Mouse (Mus musculus): ENCODE measurements at regions not wholly inside any gene's neighbourhood (a gene's known extent, or its start where the extent isn't known, plus 50 kb on each side); places are given as distances from the start of the nearest gene placed in this dataset.

GRCm38 (mm10) chrX:12219474-12219873 is 59.3 kb upstream of the Bcor start:
- DNase-seq = no peak

GRCm38 (mm10) chrX:12224314-12224713 is 64.2 kb upstream of the Bcor start:
- no peak for DNase-seq

DNA sequence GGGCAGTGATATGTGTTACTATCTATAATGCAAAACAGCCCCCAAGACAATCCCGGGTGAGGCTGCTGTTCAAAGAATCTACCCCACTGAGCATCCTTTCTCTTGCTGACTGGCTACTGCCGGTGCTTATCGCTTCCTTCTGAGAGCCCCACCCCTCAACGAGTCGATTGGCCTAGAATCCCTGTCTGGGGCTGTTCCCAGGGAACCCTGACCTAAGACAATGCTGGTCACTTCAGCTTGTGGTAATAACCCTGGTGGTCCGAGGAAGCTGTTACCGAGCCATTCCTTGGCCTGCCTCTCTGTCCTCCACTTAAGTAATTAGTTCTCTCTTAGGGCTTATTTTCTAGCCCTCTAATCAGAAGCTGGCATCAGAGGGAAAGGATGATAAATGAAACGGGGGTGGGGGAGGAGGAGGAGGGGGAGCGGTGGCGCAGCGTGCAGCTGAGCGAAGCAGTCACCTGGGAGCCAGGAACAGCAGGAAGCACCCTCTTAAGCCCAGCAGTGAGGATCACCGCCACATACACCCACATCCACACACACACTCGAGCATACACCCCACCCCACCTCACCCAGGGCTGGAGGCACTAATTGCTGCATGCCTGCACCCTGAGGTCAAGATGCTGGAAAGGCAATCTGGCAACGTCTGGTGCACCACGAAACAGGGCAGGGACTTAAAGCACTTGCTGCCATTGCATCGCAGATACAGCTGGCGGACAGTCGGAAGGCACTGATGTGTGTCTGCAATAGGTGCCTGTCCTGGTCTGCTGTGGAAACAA is 65.1 kb upstream of the Bcor start:
- no peak for DNase-seq

- no peak for DNase-seq
Measured at GRCm38 (mm10) chrX:12225892-12226206, 65.7 kb upstream of the Bcor start.

GRCm38 (mm10) chrX:12240505-12241011 is 80.4 kb upstream of the Bcor start:
- DNase-seq = peak; percentile 38 to 47

GRCm38 (mm10) chrX:12241751-12242150 is 81.6 kb upstream of the Bcor start:
- no peak for DNase-seq

DNA sequence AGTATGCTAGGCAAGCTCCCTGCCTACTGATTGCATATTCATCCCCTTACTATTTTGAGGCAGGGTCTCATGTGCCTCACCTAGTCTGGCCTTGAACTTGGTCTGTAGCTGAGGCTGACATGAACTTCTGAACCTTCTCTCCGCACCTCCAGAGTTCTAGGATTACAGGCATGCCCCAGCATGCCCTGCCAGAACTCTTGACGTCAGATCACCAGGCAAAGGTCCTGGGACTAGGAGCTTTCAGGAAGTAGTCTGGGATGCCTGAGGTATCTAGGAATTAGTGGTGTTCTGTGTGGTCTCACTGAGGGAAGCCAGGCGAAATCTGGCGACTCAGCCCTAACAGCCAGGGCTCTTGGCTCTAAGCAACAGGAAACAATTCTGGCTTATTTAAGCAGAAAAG is 88.9 kb upstream of the Bcor start:
- peak in 1 of 2 experiments; percentile 7 for DNase-seq

DNA sequence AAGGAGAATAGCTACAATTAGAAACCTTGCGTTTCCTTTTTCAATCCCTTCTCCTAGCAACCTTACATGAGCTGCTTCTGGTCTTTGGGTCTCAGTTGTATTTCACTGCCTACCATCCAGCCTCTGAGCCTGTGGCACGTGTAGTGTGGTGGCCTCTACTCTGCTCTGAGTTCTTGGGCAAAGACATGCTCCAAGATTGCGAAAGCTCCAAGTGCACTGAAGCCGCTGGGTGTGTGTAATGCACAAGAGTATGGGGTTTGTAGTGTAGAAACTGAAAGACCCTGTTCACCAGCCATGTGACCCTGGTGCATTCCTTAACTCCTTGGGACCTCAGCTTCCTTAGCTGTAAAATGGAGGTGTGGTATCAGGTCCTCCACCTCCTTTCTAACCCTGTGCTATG is 89.8 kb upstream of the Bcor start:
- DNase-seq = no peak

DNA sequence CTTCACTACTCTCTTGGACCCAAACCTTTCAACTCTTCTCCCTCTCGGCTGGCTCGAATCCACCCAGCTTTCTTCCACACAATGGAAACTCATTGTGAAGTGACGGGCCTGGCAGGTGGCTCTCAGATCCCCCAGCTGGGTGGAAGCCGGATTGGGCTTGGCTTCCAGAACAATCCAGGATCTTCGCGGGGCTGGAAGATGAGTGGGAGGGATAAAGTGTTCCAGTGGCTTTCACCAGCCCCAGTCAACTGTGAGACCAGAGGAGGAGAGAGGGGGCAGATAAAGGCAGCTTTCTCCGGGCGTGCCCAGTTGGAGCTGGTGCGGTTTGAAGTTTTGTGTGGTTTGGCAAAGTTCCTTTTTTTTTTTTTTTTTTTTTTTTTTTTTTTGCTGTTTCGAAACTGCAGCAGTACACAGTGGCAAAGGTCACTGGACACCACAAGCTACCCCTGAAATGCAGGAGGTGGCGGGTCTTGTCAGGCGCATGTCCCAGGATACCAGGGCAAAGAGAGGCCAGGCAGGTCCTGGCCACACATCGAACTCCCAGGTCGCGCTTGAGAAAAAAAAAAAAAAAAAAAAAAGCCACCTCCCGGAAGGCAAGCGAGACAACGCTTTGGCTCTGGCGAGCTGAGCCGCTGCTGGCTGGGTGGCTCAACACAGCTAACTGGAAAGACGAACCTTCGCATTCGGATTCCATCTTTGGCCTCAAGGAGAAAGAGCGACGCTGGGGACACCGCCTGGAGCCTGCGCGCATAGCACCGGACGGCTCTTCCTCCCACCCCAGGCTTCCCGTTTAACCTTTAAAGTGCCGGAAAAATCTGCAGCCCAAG is 91.9 kb upstream of the Bcor start:
- peak; percentile 59 to 73 for DNase-seq

GRCm38 (mm10) chrX:12252680-12253021 is 92.5 kb upstream of the Bcor start:
- no peak for DNase-seq

GRCm38 (mm10) chrX:12256758-12257157 is 96.6 kb upstream of the Bcor start:
- DNase-seq = no peak

DNA sequence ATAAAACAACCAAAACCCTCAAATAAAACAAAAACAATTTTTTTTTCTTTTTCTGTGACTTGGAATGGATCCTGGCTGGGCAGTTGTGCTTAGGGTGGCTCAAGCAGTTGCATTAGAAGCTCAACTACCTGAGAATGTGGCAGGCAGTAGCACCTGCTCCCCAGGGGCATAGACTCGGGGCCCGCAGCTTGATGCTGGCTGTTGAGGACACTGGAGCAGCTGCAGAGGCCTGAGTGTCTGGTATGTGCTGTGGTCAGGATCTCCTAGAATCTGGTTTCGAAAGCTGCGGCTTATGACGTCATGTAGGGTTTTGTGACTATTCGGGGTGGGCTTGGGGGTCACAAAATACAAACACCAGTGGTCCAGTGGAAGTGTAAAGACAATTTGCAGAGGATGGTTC is 103.7 kb upstream of the Bcor start:
- DNase-seq = no peak

DNA sequence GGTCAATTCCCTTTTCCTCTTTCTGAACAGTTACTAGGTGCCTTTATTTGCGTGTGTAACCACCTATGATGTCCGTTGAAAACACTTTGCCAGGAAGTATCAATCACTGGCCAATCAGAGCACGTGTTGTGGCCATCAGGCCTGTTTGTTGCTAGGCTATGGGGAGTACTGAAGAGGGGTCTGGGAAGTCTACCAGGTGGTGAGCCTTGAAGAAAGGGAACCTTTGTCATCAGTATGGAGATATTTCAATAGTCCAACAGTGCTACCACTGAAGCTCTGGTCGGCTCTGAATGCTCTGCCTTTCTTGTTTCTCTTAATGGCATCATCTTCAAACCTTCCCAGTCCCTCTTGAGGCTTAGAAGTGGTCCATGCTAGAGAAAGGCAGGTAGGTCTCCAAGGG is 124.6 kb upstream of the Bcor start:
- DNase-seq = no peak

DNA sequence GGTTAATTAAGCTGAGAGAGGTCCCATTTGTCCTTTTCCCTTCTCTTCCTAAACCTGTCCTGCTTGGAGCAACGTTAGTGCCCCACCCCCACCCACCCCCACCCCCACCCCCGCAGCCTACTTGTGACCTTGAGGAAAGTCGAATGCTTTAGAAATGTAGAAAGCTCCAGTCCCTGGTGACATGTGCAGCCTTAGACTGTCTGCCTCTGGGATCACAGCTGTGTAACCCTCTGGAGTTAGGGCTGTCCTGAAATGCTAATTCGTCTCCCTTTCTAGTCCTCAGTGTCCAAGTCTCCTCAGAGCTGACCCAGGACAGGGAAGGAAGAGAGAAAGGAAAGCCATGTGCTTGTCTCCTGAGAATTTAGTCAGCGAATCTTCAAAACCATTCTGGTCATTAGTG is 125.0 kb upstream of the Bcor start:
- DNase-seq = no peak

DNA sequence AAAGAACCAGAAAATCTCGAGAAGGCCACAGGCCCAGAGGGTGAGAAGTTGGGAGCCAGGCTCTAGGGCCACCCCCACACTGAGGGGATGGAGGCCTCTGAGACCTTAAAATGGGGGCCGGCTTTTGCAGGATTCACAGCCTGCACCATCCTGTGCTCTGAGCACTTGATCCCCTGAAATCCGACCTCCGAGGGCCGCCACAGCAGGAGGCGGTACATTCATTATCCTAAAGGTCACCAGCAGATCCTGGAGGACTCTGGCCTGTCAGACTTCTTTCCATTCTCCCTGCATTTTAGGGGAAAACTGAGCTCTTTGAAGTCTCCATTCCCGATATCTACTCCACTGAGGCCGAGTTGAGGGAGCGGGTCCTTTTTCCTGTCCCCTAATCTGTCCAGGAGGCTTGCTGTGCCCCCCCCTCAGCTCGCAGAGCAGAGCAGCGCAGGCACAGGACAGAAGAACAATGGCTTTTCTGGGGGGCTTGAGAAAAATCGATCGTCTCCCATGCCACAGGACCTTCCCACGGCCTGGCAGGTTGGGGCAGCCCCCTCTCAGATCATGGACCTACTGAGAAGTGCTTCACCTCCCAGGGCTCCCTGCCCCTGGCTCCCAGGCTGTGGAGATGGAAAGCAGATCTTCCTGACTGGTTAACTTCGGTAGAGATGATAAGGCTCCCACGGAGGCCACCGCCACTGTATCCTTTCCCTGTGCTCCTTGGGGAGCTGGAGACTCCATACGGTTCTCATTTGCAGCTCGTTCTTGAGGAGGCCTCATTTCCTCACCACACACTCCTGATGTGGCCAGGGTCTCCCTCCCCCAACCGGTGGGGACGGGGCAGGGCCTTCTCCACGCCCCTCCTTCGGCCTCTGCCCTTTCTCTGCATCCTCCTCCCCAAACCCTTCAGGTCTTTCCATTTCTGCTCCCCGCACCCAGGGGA is 126.1 kb upstream of the Bcor start:
- DNase-seq = no peak

DNA sequence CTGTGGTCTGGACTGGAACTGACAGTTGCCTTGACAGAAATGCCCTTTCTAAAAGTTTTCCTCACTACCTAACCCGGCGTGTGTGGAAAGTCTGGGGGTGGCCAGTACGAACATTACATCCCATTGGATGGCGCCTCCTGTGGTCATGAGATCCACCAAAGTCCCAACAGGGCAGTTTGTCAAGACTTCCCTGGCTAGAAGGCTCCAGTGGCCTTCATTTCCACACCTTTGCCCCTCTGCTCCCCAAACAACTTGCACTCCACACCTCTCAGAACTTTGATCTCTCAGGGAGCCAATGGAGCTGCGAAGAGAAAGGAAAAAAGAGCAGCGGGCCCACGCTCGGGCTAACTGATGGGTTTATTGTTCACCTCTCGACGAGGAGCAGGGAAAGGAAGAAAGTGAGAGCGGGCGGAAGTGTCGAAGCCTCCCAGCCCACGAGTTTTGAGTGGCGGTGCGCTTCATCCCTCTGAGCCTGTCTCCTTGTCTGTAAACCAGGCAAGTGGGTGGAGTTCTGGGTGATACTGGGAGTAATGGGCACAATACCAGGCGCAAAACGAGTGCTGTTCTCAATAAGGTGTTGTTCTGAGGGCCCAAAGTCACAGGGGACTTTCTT is 126.9 kb upstream of the Bcor start:
- DNase-seq = no peak

- DNase-seq = peak; percentile 22 to 26
Measured at GRCm38 (mm10) chrX:12287656-12288561, 127.8 kb upstream of the Bcor start.

DNA sequence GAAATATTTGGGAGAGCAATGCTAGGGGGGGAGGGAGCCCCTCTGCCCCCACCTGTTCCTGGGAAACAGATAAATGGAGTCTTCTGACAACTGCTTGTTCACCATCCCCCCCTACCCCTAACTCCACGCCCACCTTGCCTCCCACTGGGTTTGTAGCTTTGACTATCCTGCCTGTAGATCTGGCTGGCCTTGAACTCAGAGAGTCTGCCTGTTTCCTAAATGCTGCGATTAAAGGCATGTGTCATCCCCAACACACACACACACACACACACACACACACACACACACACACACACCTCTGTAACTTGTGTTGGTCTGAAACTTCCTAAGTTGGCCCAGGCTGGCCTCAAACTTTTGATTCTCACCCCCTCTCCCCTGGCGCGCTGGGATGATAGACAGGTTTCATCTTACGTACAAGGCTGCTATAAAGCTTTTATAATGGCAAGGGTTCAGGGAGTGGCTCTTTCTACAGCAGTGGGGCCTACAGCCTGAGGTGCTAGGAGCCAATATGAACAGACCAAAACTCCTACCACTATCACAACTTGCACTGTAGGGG is 128.5 kb upstream of the Bcor start:
- DNase-seq = no peak

DNA sequence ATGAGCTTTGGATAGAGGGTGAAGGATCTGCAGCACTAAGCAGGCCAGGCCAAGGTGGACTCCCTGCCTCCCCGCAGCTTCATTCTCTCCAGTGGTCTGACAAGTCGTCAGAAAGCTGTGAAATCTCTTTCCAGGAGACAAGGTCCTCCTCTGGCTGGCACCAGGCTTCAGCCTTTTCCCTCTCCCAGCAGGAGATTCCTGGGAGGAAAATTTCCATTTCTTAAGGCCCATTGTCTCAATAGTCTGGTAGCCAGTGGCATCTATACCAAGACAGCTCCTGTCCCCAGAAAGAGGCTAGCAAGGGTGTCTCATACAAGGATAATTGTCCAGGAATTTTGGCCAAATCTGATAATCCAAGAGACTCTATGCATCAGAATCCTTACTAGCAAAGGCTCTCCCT is 133.0 kb upstream of the Bcor start:
- no peak for DNase-seq

DNA sequence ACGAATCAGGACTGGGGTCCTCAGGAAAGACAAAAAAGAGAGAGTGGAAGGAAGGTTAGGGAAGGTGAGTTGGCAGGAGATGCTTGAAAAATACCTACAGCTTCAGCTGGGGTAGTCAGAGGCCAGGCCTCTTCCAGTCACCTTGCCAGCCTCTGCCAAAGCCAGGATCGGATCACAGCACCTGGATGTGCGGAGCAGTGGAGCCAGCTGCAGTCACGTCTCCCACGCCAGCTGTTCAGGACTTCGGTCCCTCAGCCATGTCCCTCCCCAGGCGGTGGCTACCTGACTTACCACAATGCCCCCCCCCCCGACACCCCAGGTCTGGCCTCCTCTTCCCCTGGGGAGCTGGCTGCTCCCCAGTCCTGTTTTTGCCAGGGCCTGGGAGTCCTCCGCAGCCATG is 134.3 kb upstream of the Bcor start:
- no peak for DNase-seq

DNA sequence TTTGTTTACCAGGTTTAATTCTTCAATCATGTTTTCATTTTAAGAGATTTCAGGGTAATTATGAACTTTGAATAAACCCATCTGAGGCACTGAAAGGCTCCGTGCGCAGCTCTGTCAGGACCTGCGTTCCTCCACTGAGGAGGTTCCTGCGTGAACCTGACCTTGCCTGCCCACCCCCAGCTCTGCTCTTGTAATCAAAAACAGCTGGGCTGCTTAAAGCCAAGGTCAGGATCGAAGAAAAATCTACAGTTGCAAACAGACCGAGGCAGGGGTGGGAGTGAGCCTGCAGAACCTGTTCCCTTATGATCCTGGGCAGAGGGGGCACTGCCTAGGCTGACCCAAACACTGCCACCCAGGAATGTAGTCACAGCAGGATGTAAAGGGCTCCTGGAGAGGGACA is 134.8 kb upstream of the Bcor start:
- no peak for DNase-seq

Data from adrenal gland, postnatal 36 days (tissue).